Mouse (Mus musculus) layer of hippocampus, adult 2 months (tissue): ENCODE results near the gene Dicer1. TPM values are rescaled to one million over a fixed set of nuclear protein-coding genes. Genes with fewer than 3 reads are reported as not detected.

Experiments used
- DNase-seq, 2 experiments: peaks; one replicate each; pipeline ENCODE4 v3.0.0; 2022; ENCODE audit warnings: low spot score in 2 of 2
- H3K27ac ChIP-seq: fragments of 200-600 bp; 2 replicates; pipeline ENCODE4 v1.8.1; 2022
- H3K4me3 ChIP-seq: fragments of 200-600 bp; 2 replicates; pipeline ENCODE4 v1.8.1; 2022; ENCODE audit warnings: mild to moderate bottlenecking
- CTCF ChIP-seq: fragments of 200-600 bp; conservative IDR thresholded peaks from 2 replicates; pipeline ENCODE4 v1.8.1; 2022; ENCODE audit warnings: antibody characterized with exemption, mild to moderate bottlenecking, moderate library complexity
- total RNA-seq, 2 experiments: library from RNA; stranded (reverse); gene quantifications; 2 replicates each; pipeline ENCODE4 v1.2.3; 2021

Gene Dicer1
- total RNA-seq, 2 experiments from 2014 or later, result 43.7 to 47.1 TPM

DNA sequence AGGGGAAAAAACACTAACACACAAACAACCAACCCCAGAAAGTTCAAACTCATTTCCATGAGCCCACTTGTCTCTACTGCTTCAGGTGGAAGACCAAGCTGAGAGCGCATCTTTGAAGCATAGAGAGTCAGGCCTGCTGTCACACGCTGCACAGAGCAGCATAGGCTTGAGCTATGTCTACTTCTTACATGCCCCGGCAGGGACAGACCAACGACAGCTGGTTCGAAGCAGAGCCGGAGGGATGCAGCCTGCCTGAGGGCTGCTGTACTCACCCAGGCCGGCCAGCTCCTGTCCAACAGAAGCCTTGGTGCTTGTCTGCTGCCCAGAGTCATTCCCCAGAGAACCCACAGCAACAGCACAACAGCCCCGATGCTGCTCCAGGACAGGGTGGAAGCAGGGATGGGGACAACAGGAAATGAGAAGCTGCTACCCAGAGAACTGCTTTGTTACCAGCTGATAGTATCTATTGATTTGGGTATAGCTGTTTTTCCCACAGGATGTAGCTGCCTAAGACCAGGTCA lies 67.3 kb downstream of the Dicer1 start:
- H3K27ac ChIP-seq, result no peak overlapping the region
- no peak overlapping the region for H3K4me3 ChIP-seq
- no peak for DNase-seq
- no peak for TF ChIP-seq CTCF

GRCm38 (mm10) chr12:104679819-104680132 lies 72.0 kb downstream of the Dicer1 start:
- Histone ChIP-seq H3K27ac (no peak overlapping the region), H3K4me3 (no peak overlapping the region)
- no peak for DNase-seq
- TF ChIP-seq CTCF, result no peak

GRCm38 (mm10) chr12:104679121-104679818 lies 72.5 kb downstream of the Dicer1 start:
- no peak for TF ChIP-seq CTCF
- no peak for DNase-seq
- no peak overlapping the region for H3K4me3 ChIP-seq
- H3K27ac ChIP-seq, result no peak overlapping the region

GRCm38 (mm10) chr12:104678462-104678861 lies 73.3 kb downstream of the Dicer1 start:
- Histone ChIP-seq H3K27ac (no peak overlapping the region), H3K4me3 (no peak overlapping the region)
- TF ChIP-seq CTCF, result no peak
- no peak for DNase-seq

DNA sequence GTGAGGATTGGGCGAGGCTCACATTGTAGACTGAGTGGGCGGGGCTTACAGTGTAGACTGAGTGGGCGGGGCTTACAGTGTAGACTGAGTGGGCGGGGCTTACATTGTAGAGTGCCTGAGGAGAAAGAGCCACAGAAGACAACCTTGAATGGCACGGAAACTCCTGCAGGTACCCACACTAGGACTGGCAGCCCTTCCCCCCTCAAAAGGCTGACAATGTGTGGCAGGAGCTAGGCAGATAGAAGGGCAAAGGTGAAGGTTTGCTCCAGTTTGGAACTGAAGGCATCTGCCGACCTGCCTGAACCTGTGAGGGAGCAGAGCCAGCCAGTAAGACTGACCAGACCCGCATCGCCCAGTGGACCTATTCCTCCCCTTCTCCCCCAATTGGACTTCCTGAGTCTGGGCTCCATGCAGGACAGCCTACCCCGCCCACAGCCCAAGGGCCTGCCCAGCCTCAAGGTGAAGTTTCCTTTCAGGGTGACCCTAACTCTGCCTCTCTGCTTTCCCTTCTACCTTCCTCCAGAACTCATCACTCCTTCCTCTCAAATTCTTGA lies 74.3 kb downstream of the Dicer1 start:
- H3K4me3 ChIP-seq, result no peak overlapping the region
- no peak overlapping the region for H3K27ac ChIP-seq
- TF ChIP-seq CTCF, result no peak
- no peak for DNase-seq

GRCm38 (mm10) chr12:104676535-104677370 lies 75.0 kb downstream of the Dicer1 start:
- DNase-seq, result no peak
- no peak for TF ChIP-seq CTCF
- Histone ChIP-seq H3K4me3 (no peak overlapping the region), H3K27ac (no peak overlapping the region)

GRCm38 (mm10) chr12:104672976-104673375 lies 78.8 kb downstream of the Dicer1 start:
- no peak for TF ChIP-seq CTCF
- Histone ChIP-seq H3K4me3 (no peak overlapping the region), H3K27ac (no peak overlapping the region)
- DNase-seq, result no peak

GRCm38 (mm10) chr12:104672406-104672805 lies 79.3 kb downstream of the Dicer1 start:
- no peak overlapping the region for H3K4me3 ChIP-seq
- H3K27ac ChIP-seq, result no peak overlapping the region
- no peak for TF ChIP-seq CTCF
- no peak for DNase-seq

DNA sequence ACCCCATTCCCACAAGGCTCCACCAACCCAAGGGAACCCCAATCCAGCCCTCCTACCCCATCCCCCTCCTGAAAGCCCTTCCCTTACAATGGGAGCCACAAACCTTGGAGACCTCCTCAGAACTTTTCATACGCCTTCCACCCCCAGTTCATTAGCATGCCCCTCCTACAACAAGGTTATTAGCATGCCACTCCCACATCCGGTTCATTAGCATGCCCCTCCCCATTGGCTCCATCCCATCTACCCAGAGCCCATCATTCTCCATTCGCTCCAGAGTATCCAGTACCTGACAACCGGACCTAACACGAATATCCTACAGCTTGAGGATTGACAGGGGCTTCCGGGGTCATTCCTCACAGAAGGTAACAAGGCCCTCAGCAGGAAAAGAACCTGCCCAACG lies 83.9 kb downstream of the Dicer1 start:
- no peak overlapping the region for H3K27ac ChIP-seq

DNA sequence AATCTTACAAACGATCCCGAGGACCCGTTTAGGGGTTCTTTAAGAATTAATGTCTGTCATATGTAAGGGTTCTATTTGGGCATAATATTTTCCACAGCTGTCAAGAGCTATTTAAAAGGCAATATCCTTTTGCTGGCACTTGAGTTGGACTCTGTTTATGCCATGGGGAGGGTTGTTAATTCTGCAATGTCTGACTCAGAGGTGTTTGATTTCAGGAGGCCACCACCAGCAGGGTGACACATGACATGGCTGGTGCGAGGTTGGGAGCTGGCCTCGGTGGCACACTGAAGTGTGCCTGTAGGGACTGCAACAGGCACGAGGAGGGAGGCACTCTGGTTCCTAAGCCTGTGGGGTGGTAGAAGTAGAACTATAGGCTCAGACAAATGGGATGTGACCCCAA lies 85.8 kb downstream of the Dicer1 start:
- no peak for TF ChIP-seq CTCF
- DNase-seq, result no peak
- Histone ChIP-seq H3K27ac (no peak overlapping the region), H3K4me3 (no peak overlapping the region)

More for the DNA sequence above, 83.9 kb downstream of the Dicer1 start:
- no peak for TF ChIP-seq CTCF
- DNase-seq, result no peak
- H3K4me3 ChIP-seq, result no peak overlapping the region

GRCm38 (mm10) chr12:104665521-104665920 lies 86.2 kb downstream of the Dicer1 start:
- no peak overlapping the region for H3K27ac ChIP-seq
- no peak for TF ChIP-seq CTCF
- H3K4me3 ChIP-seq, result no peak overlapping the region
- no peak for DNase-seq

DNA sequence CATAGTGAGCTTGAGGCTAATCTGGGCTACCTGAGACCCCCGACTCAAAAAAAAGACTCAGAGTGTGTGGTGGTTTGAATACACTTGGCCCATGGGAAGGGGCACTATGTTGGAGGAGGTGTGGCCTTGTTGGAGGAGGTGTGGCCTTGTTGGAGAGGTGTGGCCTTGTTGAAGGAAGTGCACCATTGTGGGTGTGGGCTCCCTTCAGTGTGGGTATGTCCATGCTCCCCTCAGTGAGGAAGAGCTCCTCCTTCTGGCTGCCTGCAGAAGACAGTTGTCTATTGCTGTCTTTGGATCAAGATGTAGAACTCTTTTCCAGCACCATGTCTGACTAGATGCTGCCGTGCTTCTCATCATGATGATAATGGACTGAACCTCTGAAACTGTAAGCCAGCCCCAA lies 95.6 kb downstream of the Dicer1 start:
- TF ChIP-seq CTCF, result no peak
- H3K27ac ChIP-seq, result no peak overlapping the region

GRCm38 (mm10) chr12:104655006-104655405 lies 96.7 kb downstream of the Dicer1 start:
- Histone ChIP-seq H3K27ac (no peak overlapping the region), H3K4me3 (no peak overlapping the region)
- no peak for TF ChIP-seq CTCF
- no peak for DNase-seq

More for the DNA sequence above, 95.6 kb downstream of the Dicer1 start:
- H3K4me3 ChIP-seq, result no peak overlapping the region
- DNase-seq, result no peak

GRCm38 (mm10) chr12:104652021-104652420 lies 99.7 kb downstream of the Dicer1 start:
- Histone ChIP-seq H3K4me3 (no peak overlapping the region), H3K27ac (no peak overlapping the region)
- TF ChIP-seq CTCF, result no peak
- DNase-seq, result no peak
